Mouse (Mus musculus) urinary bladder, adult 2 months (tissue): ENCODE data around the gene Mapkapk3. TPM values are rescaled to one million over a fixed set of nuclear protein-coding genes. Genes with fewer than 3 reads are reported as not detected.

Experiments used
- DNase-seq: peaks from one replicate; pipeline ENCODE4 v3.0.0; 2022; ENCODE audit warnings: low spot score
- polyA plus RNA-seq: library from polyadenylated mRNA; depleted of rRNA; stranded (reverse); fragments of >200 nt; gene quantifications from 2 replicates; pipeline ENCODE4 v1.2.3, GENCODE M21; 2012; rRNA removed

Gene Mapkapk3
- polyA plus RNA-seq, result 50.7 and 54.4 TPM in 2 replicates

DNA sequence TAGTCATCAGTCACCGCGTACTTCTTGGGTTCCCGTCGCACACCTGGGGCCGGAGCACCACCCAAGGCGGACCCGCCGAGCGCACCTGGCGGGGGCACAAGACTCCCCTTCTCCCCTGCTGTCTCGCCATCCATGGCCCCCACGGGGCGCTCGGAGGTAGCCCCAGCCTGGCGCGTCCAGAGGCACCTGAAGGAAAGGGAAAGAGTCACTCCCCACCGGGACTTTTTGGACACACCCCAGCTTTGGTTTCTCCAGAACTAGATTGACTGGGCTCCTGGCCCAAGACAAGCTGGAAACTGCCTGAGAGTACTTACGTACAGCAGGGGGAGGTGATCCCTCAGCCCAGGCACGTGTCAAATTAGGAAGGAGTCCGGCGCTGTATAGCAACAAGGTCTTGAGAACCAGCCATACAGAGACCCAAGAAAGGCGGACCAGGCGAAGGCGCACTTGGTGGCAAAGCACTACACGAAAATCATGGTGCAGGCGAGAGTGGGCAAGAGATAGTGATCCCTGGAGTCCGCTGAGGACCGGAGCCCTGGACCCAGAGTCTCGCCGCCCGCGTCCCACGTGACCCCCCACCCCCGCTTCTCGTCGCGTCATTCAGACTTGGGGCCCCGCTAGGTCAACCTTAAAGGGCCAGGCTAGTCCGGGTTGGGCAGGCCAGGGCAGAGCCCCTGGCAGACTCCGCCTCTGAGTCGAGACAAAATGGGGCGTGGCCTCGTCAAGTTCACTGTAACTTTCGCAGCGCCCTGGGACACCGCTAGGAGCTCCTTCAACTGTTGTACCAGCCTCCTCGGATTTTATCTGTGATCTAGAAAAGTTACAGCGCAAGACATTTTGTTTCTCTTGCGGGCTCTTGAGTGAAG, at the start of gene Mapkapk3:
Gene Mapkapk3, minus strand, starts transcription at position 667 of the 866 bp plus-strand sequence.
- peak; percentile 76 for DNase-seq

GRCm38 (mm10) chr9:107338172-107338883, 48.7 kb upstream of the Mapkapk3 start, which contains the start of gene Hemk1:
Hemk1 (minus strand) TSS chr9:107338350.
- DNase-seq, result peak; percentile 61

GRCm38 (mm10) chr9:107336386-107336785, 46.7 kb upstream of the Mapkapk3 start:
- DNase-seq, result no peak

- peak; percentile 72 for DNase-seq
These were observed 46.2 kb upstream of the Mapkapk3 start for GRCm38 (mm10) chr9:107335909-107336308.

GRCm38 (mm10) chr9:107335046-107335445, 45.4 kb upstream of the Mapkapk3 start:
- no peak for DNase-seq

- no peak for DNase-seq
These were observed 44.7 kb upstream of the Mapkapk3 start for GRCm38 (mm10) chr9:107334356-107334755.

GRCm38 (mm10) chr9:107333686-107334085, 44.0 kb upstream of the Mapkapk3 start:
- no peak for DNase-seq

DNA sequence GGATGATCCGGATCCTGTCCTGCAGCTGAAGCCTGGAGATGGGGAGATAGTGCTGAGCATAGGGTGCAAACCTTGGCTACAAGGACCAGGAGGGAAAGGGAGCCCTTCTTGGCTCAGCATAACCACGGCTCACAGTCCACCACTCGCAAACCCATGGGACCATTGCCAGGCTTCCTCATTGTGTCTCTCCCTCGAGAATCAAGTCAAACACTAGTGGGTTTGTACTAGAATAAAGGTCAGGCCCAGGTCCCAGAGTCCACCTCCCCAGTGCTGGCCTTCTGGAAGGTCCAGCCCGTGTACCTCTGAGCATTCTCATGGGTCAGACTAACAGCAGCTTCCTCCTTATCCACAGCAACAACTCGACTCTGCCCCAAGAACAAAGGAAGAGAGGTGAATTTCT, 41.1 kb upstream of the Mapkapk3 start:
- no peak for DNase-seq

- DNase-seq, result no peak
These were observed 38.4 kb upstream of the Mapkapk3 start for GRCm38 (mm10) chr9:107327879-107328620.

- DNase-seq, result no peak
These were observed 36.2 kb upstream of the Mapkapk3 start for GRCm38 (mm10) chr9:107325904-107326303.

DNA sequence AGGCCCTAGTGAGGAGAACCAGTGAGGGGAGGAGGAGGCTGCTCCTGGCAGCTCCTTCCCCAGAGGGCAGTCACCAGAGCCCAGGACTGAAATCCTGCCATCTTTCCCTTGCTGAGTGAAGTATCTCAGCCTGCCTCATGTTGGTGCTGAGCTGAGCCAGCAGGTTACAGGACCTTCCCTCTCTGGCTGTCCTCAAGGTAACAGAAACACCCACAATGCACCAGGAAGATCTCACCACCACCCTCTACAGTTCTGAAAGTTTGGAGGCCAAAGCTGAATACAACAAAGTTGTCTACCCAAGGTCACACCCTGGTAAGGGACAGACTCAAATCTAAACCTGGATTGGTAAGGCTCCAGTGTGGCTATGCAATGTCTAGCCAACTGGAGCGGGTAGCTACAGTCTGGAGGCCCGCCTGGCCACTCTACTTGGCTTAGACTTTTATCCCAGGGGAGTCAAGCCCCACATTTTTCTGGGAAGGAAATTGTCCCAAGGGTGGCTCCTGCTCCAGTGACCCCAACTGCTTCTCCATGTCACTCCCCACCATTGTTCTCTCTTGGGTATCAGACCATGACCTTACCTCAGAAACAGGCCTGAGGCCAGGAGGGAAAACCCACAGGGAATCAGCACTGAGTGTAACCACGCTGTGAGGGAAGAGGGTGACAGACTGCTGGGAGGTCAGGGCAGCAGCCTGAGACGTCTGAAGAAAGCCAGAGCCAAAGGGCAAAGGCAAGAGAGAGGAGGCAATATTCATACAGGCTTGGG, 35.3 kb upstream of the Mapkapk3 start:
- no peak for DNase-seq

GRCm38 (mm10) chr9:107323558-107323957, 33.9 kb upstream of the Mapkapk3 start:
- no peak for DNase-seq

GRCm38 (mm10) chr9:107322461-107323050, 32.9 kb upstream of the Mapkapk3 start:
- no peak for DNase-seq

DNA sequence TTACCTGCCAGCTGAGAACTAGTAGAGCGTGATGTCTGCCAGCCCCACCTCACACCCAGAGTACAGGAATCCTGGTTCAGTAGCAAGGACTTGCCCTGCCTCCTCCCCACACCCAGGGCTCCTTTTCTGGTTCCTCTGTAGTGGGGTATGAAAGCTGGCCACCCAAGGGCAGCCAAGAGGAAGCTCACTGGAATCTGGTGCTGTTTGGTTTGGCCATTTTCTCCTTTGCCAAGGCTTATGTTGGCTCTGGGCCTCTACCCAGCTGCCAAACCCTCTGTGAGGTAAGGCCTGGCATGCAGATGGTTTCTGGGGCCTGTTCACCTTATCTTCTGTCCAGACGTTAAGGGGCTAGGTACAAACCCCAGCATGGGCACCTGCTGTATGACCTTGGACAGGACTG, 26.1 kb upstream of the Mapkapk3 start:
- DNase-seq, result no peak

GRCm38 (mm10) chr9:107313926-107314325, 24.2 kb upstream of the Mapkapk3 start:
- DNase-seq, result no peak

DNA sequence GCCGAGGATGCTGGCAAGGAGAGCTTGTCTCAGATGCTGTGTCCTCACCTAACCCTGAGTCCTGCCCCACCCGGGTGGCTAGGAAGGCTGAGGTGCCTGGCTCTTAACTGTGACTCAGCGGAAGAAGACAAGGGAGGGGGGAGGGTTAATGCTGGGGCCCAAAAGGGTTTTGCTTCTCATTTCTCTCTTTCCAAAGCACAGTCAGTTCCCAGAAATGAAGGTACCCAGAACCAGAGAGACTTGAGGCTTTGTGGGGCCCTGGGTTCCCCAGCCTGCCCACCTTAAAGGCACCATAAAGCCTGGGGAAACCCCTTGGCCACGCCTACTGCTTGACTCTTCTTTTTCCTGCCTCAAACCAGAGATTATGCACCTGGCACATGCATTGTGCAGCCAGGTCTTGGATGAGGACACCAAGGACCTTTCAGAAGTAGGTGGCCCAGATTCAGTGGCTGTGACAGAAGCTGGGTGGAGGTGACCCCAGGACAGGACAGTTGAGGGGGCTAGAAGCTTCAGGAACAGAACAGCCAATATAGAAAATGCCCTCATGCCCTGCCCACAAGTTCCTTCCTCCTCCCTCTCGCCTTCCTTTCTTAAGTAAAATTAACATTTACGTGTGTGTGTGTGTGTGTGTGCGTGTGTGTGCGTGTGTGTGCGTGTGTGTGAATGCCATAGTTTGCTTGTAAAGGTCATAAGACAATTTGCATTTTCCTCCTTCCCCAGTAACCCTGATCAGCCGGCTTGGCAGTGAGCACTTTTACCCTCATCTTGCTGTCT, 23.3 kb upstream of the Mapkapk3 start:
- DNase-seq, result peak; percentile 29

DNA sequence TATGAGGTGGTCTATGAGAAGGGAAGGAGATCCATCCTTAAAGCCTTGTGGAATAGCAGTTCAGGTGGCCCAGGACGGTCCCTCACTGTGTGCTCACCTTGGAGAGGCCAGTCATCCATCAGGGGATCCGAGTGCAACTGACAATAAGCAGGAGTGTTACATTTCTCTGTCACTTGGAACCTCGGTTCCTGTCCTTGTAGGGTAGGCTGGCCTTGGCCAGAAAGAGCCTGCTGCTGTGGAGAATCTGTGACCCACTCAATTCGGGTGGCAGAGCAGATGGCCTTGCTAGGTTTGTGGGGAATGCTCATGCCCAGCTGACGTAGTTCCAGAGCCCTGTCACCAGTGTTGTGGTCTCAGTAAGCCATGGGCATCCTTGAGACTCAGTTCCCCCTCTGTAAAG, 19.9 kb upstream of the Mapkapk3 start:
- DNase-seq, result no peak

DNA sequence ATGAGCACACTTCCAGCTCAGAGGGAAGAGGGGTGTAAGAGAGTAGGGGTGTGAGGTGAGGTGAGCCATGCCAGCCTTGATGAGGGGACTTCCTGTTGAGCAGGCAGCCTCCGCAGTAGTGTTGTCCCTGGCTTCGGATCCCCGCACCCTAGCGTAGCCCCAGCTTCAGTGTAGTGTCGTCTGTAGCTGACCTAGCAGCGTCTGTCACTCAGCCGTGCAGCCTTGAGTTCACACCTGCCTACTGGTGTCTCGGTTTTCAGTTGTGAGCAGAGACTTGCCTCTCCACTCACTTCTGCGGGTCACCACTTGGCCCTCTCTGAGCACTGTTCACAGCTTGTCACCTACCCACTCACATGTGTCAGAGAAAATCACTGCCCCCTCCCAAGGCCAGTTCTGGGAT, 19.5 kb upstream of the Mapkapk3 start:
- DNase-seq, result no peak

DNA sequence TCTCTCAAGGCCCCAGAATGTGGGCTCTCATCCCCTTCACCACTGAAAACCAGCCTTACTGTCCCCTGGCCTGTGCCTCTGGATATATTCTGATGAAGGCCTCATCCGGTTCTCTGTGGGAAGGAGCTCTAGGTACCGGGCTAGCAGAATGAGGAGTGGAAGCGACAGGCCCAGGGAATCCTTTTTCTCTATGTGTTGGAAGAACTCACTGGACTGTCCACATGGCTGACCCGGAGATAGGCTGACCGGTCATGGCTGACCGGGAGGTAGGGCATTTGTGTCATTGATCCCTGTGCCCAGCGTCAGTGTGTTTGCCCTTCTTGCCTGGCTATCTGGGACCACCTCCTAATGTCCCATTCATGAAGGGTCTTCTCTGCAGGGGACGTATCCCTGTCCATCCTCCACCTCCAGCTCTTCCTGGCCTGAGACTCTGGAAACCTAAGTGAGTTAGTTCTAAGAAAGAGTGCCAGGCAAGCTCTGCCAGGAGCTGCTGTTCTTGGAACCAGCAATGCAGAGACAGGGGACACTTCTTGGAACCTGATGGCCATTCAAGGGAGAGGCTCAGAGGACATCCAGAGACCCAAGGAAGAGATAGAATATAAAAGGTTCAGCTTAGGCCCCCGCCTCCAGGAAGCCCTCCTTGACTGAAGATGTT, 18.8 kb upstream of the Mapkapk3 start:
- DNase-seq, result peak; percentile 22

DNA sequence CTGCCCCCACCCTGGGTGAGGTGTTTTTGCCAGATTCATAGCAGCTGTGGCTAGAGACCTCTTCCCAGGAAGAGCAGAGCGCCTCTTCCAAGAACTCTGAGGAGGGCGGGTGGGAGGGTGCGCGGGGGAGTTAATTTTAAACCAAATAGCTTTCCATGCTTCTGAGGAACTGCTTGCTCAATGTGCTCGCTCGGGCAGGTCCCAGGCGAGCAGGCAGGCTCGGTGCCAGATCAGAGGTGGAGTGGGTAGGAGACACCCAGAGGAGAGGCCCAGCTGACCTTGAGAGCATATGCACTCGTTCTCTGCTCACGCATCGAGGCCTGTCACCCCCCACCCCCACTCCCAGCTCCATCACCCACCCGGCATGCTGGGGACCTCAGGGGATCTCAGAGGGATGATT, 18.2 kb upstream of the Mapkapk3 start:
- DNase-seq, result peak; percentile 66
